ENCODE assay signal across 23 mouse cellular contexts in genomic region chr16:20456106-20456505, GRCm38 (mm10).
"Had no signal": no experiment of that assay in that cellular context is flagged by ENCODE, and none has a peak within 500 bp of the region (broad histone marks: within the 10 kb centered on the region; RNA-seq: fewer than 3 reads in every experiment).

No protein-coding gene starts in this region.

- H3K27me3 ChIP-seq: kidney, embryonic 15.5 days; limb, embryonic 13.5 days; liver, embryonic 12.5 days; liver, embryonic 15.5 days; lung, embryonic 15.5 days; megakaryocyte, embryonic 14.5 days; midbrain, embryonic 15.5 days; neural tube, embryonic 12.5 days had no signal

- H3K9me3 ChIP-seq: kidney, embryonic 15.5 days; limb, embryonic 10.5 days; limb, embryonic 13.5 days; liver, embryonic 12.5 days; liver, embryonic 15.5 days; lung, embryonic 15.5 days; megakaryocyte, embryonic 14.5 days; midbrain, embryonic 15.5 days; neural tube, embryonic 12.5 days had no signal

- H3K4me3 ChIP-seq: kidney, embryonic 15.5 days; layer of hippocampus, adult 2 months; limb, embryonic 10.5 days; limb, embryonic 13.5 days; liver, embryonic 12.5 days; liver, embryonic 15.5 days; lung, embryonic 15.5 days; megakaryocyte, embryonic 14.5 days; midbrain, embryonic 15.5 days; neural tube, embryonic 12.5 days had no signal

- ATAC-seq: liver, embryonic 12.5 days; midbrain, embryonic 15.5 days had no signal

- H3K9ac ChIP-seq: kidney, embryonic 15.5 days; limb, embryonic 13.5 days; liver, embryonic 12.5 days; liver, embryonic 15.5 days; lung, embryonic 15.5 days; midbrain, embryonic 15.5 days; neural tube, embryonic 12.5 days had no signal

- H3K36me3 ChIP-seq: kidney, embryonic 15.5 days; limb, embryonic 10.5 days; limb, embryonic 13.5 days; liver, embryonic 12.5 days; liver, embryonic 15.5 days; lung, embryonic 15.5 days; midbrain, embryonic 15.5 days; neural tube, embryonic 12.5 days had no signal

- H3K4me1 ChIP-seq: kidney, embryonic 15.5 days; limb, embryonic 13.5 days; liver, embryonic 12.5 days; liver, embryonic 15.5 days; lung, embryonic 15.5 days; midbrain, embryonic 15.5 days; neural tube, embryonic 12.5 days had no signal

- H3K4me2 ChIP-seq: kidney, embryonic 15.5 days; limb, embryonic 13.5 days; liver, embryonic 12.5 days; liver, embryonic 15.5 days; lung, embryonic 15.5 days; midbrain, embryonic 11.5 days; midbrain, embryonic 15.5 days; neural tube, embryonic 12.5 days had no signal

- DNase-seq: kidney, adult 2 months; kidney, postnatal 14 days; kidney, postnatal 4 days; layer of hippocampus, adult 9-11 months; liver; lung, adult 18-20 months; lung, postnatal 10 days; lung, postnatal 36 days; retina, postnatal 1 day; right cerebral cortex, postnatal 25 days; thymus, postnatal 25 days had no signal

- H3K27ac ChIP-seq: kidney, embryonic 15.5 days; layer of hippocampus, adult 2 months; limb, embryonic 10.5 days; limb, embryonic 13.5 days; liver, embryonic 12.5 days; liver, embryonic 15.5 days; lung, embryonic 15.5 days; midbrain, embryonic 15.5 days; neural tube, embryonic 12.5 days; stomach, postnatal 0 days had no signal
